Mouse (Mus musculus) hindbrain, postnatal 0 days (tissue): ENCODE data around the gene Erich4. TPM values are rescaled to one million over a fixed set of nuclear protein-coding genes. Genes with fewer than 3 reads are reported as not detected.
"Not testable (repeated sequence)": the region's sequence is repeated elsewhere in the genome, so short reads cannot be mapped to it uniquely, and the experiment has no call there.

Experiments
- ATAC-seq: fragments of 200-750 bp; cut with Nextera tagmentation; 2 replicates; pipeline ENCODE4 v1.8.0; 2017; ENCODE audit warnings: mild to moderate bottlenecking, moderate TSS enrichment, moderate library complexity
- DNase-seq: peaks from one replicate; pipeline ENCODE4 v3.0.0-alpha.2; 2015; ENCODE audit warnings: low spot score
- H3K27ac ChIP-seq: fragments of 300-500 bp; sonication (generic); 2 replicates; pipeline ENCODE4 v1.5.1; 2014; ENCODE audit warnings: mild to moderate bottlenecking
- H3K27me3 ChIP-seq: fragments of 300-500 bp; sonication (generic); 2 replicates; pipeline ENCODE4 v1.6.1; 2014; ENCODE audit warnings: low read length, mixed read lengths; ENCODE audit not compliant: insufficient read depth
- H3K36me3 ChIP-seq: fragments of 300-500 bp; sonication (generic); 2 replicates; pipeline ENCODE4 v1.6.1; 2014; ENCODE audit warnings: low read length, mixed read lengths; ENCODE audit not compliant: insufficient read depth
- H3K4me1 ChIP-seq: fragments of 300-500 bp; sonication (generic); 2 replicates; pipeline ENCODE4 v1.6.1; 2014; ENCODE audit warnings: antibody characterized with exemption, low read length, mixed read lengths; ENCODE audit not compliant: insufficient read depth
- H3K4me2 ChIP-seq: fragments of 300-500 bp; sonication (generic); 2 replicates; pipeline ENCODE4 v1.6.1; 2014; ENCODE audit warnings: low read depth, mild to moderate bottlenecking, low read length, moderate library complexity, mixed read lengths
- H3K4me3 ChIP-seq: fragments of 300-500 bp; sonication (generic); 2 replicates; pipeline ENCODE4 v1.5.1; 2014; ENCODE audit warnings: low read length
- H3K9ac ChIP-seq: fragments of 300-500 bp; sonication (generic); replicated peaks from 2 replicates; pipeline ENCODE4 v1.6.1; 2014; ENCODE audit warnings: mild to moderate bottlenecking, low read length, moderate library complexity, mixed read lengths
- H3K9me3 ChIP-seq: fragments of 300-500 bp; sonication (generic); 2 replicates; pipeline ENCODE4 v1.6.1; 2016; ENCODE audit warnings: low read length, mixed read lengths
- CTCF ChIP-seq: IDR thresholded peaks from 2 replicates; pipeline ENCODE4 v1.5.1; 2016; ENCODE audit warnings: antibody characterized with exemption, control low read depth, low read depth
- WGBS: fragments of 180-500 bp; shearing (Covaris S2); extraction: QIAGEN DNeasy Blood & Tissue Kit; methylation state at CpG from one replicate; pipeline ENCODE4 v1.1.7; 2014; 5-methylcytosine and 5-hydroxymethylcytosine counted together
- polyA plus RNA-seq: library from polyadenylated mRNA; unstranded; fragments of >200 nt; fragmentation: Nextera tagmentation; extraction: Ambion mirVana; gene quantifications from 2 replicates; pipeline ENCODE4 v1.2.1, GENCODE M21; 2015
- total RNA-seq: library from RNA; depleted of rRNA; stranded (reverse); fragments of >200 nt; gene quantifications from 2 replicates; pipeline ENCODE4 v1.2.3, GENCODE M21; 2014

Erich4 gene
- total and polyA plus RNA-seq, 2 experiments from 2014 or later = not detected

GRCm38 (mm10) chr7:25584651-25585050, 31.0 kb downstream of the Erich4 start:
- H3K4me3 ChIP-seq = no peak overlapping the region
- no peak for TF ChIP-seq CTCF
- no peak overlapping the region for H3K4me2 ChIP-seq
- no peaks in the 10 kb centered on the region for H3K27me3 ChIP-seq
- no peaks in the 10 kb centered on the region for H3K9me3 ChIP-seq
- no peaks in the 10 kb centered on the region for H3K36me3 ChIP-seq
- H3K4me1 ChIP-seq = no peaks in the 10 kb centered on the region
- 83% methylated on average over 5 of the region's 5 CpGs for WGBS
- no peak for ATAC-seq
- no peak for DNase-seq
- H3K27ac ChIP-seq = no peak overlapping the region
- H3K9ac ChIP-seq = no peak overlapping the region

GRCm38 (mm10) chr7:25582301-25582810, 33.3 kb downstream of the Erich4 start:
- DNase-seq (no peak), ATAC-seq (no peak)
- Histone ChIP-seq H3K4me2 (no peak overlapping the region), H3K4me1 (no peaks in the 10 kb centered on the region), H3K36me3 (no peaks in the 10 kb centered on the region), H3K4me3 (no peak overlapping the region), H3K27ac (no peak overlapping the region), H3K27me3 (no peaks in the 10 kb centered on the region), H3K9ac (no peak overlapping the region), H3K9me3 (no peaks in the 10 kb centered on the region)
- TF ChIP-seq CTCF = no peak
- 92% methylated on average over 15 of the region's 15 CpGs for WGBS

- no peak for DNase-seq
- H3K36me3 ChIP-seq = no peaks in the 10 kb centered on the region
- H3K4me1 ChIP-seq = no peaks in the 10 kb centered on the region
- no peak overlapping the region for H3K27ac ChIP-seq
- H3K4me2 ChIP-seq = no peak overlapping the region
- no peak overlapping the region for H3K9ac ChIP-seq
- H3K4me3 ChIP-seq = no peak overlapping the region
- ATAC-seq = no peak
- WGBS = 86% methylated on average over 10 of the region's 10 CpGs
- no peaks in the 10 kb centered on the region for H3K27me3 ChIP-seq
- H3K9me3 ChIP-seq = no peaks in the 10 kb centered on the region
- no peak for TF ChIP-seq CTCF
Observed at GRCm38 (mm10) chr7:25579441-25579840, 36.3 kb downstream of the Erich4 start.

- DNase-seq, H3K4me3 ChIP-seq, H3K4me1 ChIP-seq, ATAC-seq, H3K27me3 ChIP-seq, H3K4me2 ChIP-seq, H3K36me3 ChIP-seq, H3K9me3 ChIP-seq, H3K9ac ChIP-seq, H3K27ac ChIP-seq: not testable (repeated sequence)
- WGBS = 74% methylated on average over 12 of the region's 14 CpGs
Observed at GRCm38 (mm10) chr7:25576793-25577437, 38.8 kb downstream of the Erich4 start.

- H3K4me1 ChIP-seq, H3K27me3 ChIP-seq, H3K4me2 ChIP-seq, H3K9ac ChIP-seq, ATAC-seq, H3K4me3 ChIP-seq, H3K27ac ChIP-seq, H3K36me3 ChIP-seq, H3K9me3 ChIP-seq, DNase-seq: not testable (repeated sequence)
- WGBS = 52% methylated on average over 6 of the region's 6 CpGs
Observed at GRCm38 (mm10) chr7:25576308-25576707, 39.4 kb downstream of the Erich4 start.

- Histone ChIP-seq H3K36me3 (no peaks in the 10 kb centered on the region), H3K4me1 (no peaks in the 10 kb centered on the region), H3K27me3 (no peaks in the 10 kb centered on the region), H3K9me3 (no peaks in the 10 kb centered on the region), H3K27ac (no peak overlapping the region), H3K4me2 (no peak overlapping the region), H3K4me3 (no peak overlapping the region), H3K9ac (no peak overlapping the region)
- no peak for TF ChIP-seq CTCF
- DNase-seq = no peak
- 18% methylated on average over 8 of the region's 8 CpGs for WGBS
- ATAC-seq = no peak
Observed at GRCm38 (mm10) chr7:25575870-25576269, 39.8 kb downstream of the Erich4 start.

GRCm38 (mm10) chr7:25575105-25575504, 40.6 kb downstream of the Erich4 start:
- Histone ChIP-seq H3K9me3 (no peaks in the 10 kb centered on the region), H3K36me3 (no peaks in the 10 kb centered on the region), H3K9ac (no peak overlapping the region), H3K27me3 (no peaks in the 10 kb centered on the region), H3K4me3 (no peak overlapping the region), H3K27ac (no peak overlapping the region), H3K4me1 (no peaks in the 10 kb centered on the region), H3K4me2 (no peak overlapping the region)
- no peak for DNase-seq
- no peak for ATAC-seq
- WGBS = 92% methylated on average over 5 of the region's 5 CpGs
- TF ChIP-seq CTCF = no peak

GRCm38 (mm10) chr7:25573806-25574205, 41.9 kb downstream of the Erich4 start:
- H3K36me3 ChIP-seq, H3K4me1 ChIP-seq, H3K4me2 ChIP-seq, H3K9me3 ChIP-seq, H3K27ac ChIP-seq, DNase-seq, H3K4me3 ChIP-seq, H3K27me3 ChIP-seq, ATAC-seq, H3K9ac ChIP-seq: not testable (repeated sequence)
- 79% methylated on average over 5 of the region's 5 CpGs for WGBS
